In the genomic region with DNA sequence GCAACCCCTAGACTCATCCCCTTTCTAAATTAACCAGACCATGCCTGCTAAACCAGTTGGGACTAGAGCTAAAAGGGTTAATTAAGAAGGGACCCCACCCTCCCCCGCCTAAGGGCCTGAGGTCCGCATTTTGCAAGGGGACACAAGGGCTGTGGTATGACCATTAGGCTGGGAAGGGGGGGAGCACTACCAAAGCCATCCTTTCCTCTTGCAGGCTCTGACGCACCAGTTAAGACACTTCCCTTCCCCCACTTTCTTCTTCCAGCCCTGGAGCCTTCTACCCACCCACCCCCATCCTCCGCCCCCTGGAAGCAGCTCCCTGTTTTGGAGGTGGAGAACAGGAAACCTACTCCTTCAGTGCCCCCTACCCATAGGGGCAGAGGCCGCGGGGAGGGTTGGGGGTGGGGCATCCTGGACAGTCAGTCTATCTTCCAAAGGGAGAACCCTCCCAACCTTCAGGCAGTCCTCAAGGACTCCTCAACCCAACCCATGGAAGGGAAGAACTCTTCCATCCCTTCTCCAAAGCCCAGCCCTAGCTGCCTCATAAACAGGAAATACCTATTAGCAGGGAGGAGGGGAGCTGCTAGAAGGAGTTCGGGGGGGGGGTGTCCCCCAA, we compare ENCODE assay signal across 8 mouse cellular contexts. TPM values are rescaled to one million over a fixed set of nuclear protein-coding genes. Genes with fewer than 3 reads are reported as not detected.
A peak's percentile ranks its signal among the peaks of the same experiment; 100 is the strongest.
DNase-seq lines count a peak whose midpoint lies in the region; ATAC-seq and TF ChIP-seq lines count a peak whose summit lies in the region.

No protein-coding gene starts in this region.

- TF ChIP-seq CTCF in Patski (IDR thresholded peaks at IDR 0.05): no peak

- peak; percentile 42 for ATAC-seq in Patski
- ATAC-seq in neutrophil, adult 5-6 weeks (ENCODE audit: extremely low read depth, insufficient number of reproducible peaks, low FRiP score, poor library complexity, severe bottlenecking): peak; percentile 13; the same call in 1 of the 2 replicates
- ATAC-seq in megakaryocyte progenitor cell, adult 5-6 weeks (replicated peaks; ENCODE audit: poor library complexity): no peak

- CTCF ChIA-PET in Patski (lab: Charles Lee): interaction anchor here (1.0 to 1.2 kb wide), 2 partner anchors 10 to 40 kb away, joined by 5 read pairs; no protein-coding TSS in a partner anchor

- H3K27me3 ChIP-seq in Patski: no peaks in the 10 kb centered on the region

- POLR2A ChIA-PET in Patski (lab: Charles Lee): interaction anchor here (0.8 to 1.8 kb wide), 5 partner anchors 9 to 54 kb away, joined by 3 to 7 read pairs (median 4); no protein-coding TSS in a partner anchor

- DNase-seq in CD4-positive, CD25-positive, alpha-beta regulatory T cell, adult 2 months (ENCODE audit: low read depth, low spot score): peak; percentile 51
- DNase-seq in Patski (ENCODE audit: low read depth, low spot score): no peak
- DNase-seq in embryo, embryonic 9.5 days (ENCODE audit: extremely low spot score): peak; percentile 86
- peak; percentile 77 to 87 for DNase-seq in heart, adult 9 months (ENCODE audit: low spot score in 2 of 2)
- peak; percentile 74 for DNase-seq in kidney, adult 9 months
- DNase-seq in lung, adult 18-20 months: peak; percentile 69 to 73

- in situ Hi-C loops in Patski (cut with MboI; ENCODE audit: low pct_unique_long_range_greater_than_20kb): no loop called here

RNA-seq across cellular contexts. Expression of gene Ldb1, which starts 0.8 kb away (rescaled TPM):
- polyA plus RNA-seq in Patski (2021): 169 TPM
- total RNA-seq in neutrophil, adult 5-6 weeks (2017): 162 and 164 TPM in 2 replicates
- 67.8 and 83.7 TPM in 2 replicates for total RNA-seq in megakaryocyte progenitor cell, adult 5-6 weeks (2015)
- total RNA-seq in megakaryocyte progenitor cell, adult 5-6 weeks (2017): 80.5 and 109 TPM in 2 replicates

RNA-seq across cellular contexts. Expression of gene Pprc1, which starts 1.1 kb away (rescaled TPM):
- 33.2 TPM for polyA plus RNA-seq in Patski (2021)
- total RNA-seq in neutrophil, adult 5-6 weeks (2017): 9.7 and 13.0 TPM in 2 replicates
- 56.6 and 59.6 TPM in 2 replicates for total RNA-seq in megakaryocyte progenitor cell, adult 5-6 weeks (2015)
- total RNA-seq in megakaryocyte progenitor cell, adult 5-6 weeks (2017): 20.7 and 26.0 TPM in 2 replicates

RNA-seq across cellular contexts. Expression of gene Nolc1, which starts 29.9 kb away (rescaled TPM):
- 66.3 TPM for polyA plus RNA-seq in Patski (2021)
- total RNA-seq in neutrophil, adult 5-6 weeks (2017): 40.4 and 44.9 TPM in 2 replicates
- 88.6 and 94.0 TPM in 2 replicates for total RNA-seq in megakaryocyte progenitor cell, adult 5-6 weeks (2015)
- total RNA-seq in megakaryocyte progenitor cell, adult 5-6 weeks (2017): 180 and 221 TPM in 2 replicates

RNA-seq across cellular contexts. Expression of gene Hps6, which starts 42.5 kb away (rescaled TPM):
- polyA plus RNA-seq in Patski (2021): 15.6 TPM
- 6.8 and 8.3 TPM in 2 replicates for total RNA-seq in neutrophil, adult 5-6 weeks (2017)
- 0.49 and 1.1 TPM in 2 replicates for total RNA-seq in megakaryocyte progenitor cell, adult 5-6 weeks (2015)
- 5.9 and 7.1 TPM in 2 replicates for total RNA-seq in megakaryocyte progenitor cell, adult 5-6 weeks (2017)

RNA-seq across cellular contexts. Expression of gene Armh3, which starts 47.5 kb away (rescaled TPM):
- 18.4 TPM for polyA plus RNA-seq in Patski (2021)
- 9.0 and 10.3 TPM in 2 replicates for total RNA-seq in neutrophil, adult 5-6 weeks (2017)
- total RNA-seq in megakaryocyte progenitor cell, adult 5-6 weeks (2015): 11.3 and 11.8 TPM in 2 replicates
- total RNA-seq in megakaryocyte progenitor cell, adult 5-6 weeks (2017): 5.3 and 9.0 TPM in 2 replicates
